Mouse (Mus musculus) spleen, adult 2 months (tissue): ENCODE results near the gene Gm21958. TPM values are rescaled to one million over a fixed set of nuclear protein-coding genes. Genes with fewer than 3 reads are reported as not detected.

Source experiments
- DNase-seq, 2 experiments: peaks; one replicate each; pipeline versions ENCODE4 v3.0.0 to v3.0.0-alpha.2; 2012 to 2021; ENCODE audit warnings: low spot score in 2 of 2, low read depth in 1 of 2
- H3K27ac ChIP-seq: fragments of 200-500 bp; 2 replicates; pipeline ENCODE4 v1.5.1; 2012; ENCODE audit warnings: low read length, inconsistent platforms; ENCODE audit not compliant: insufficient read depth
- H3K27me3 ChIP-seq: fragments of 200-500 bp; 2 replicates; pipeline ENCODE4 v1.6.1; 2012; ENCODE audit warnings: mild to moderate bottlenecking, moderate library complexity, low read length, inconsistent platforms; ENCODE audit not compliant: control insufficient read depth, insufficient read depth
- H3K36me3 ChIP-seq: fragments of 200-500 bp; 2 replicates; pipeline ENCODE4 v1.6.1; 2012; ENCODE audit warnings: mild to moderate bottlenecking, low read length, inconsistent platforms; ENCODE audit not compliant: control insufficient read depth, insufficient read depth
- H3K4me1 ChIP-seq: fragments of 200-500 bp; 2 replicates; pipeline ENCODE4 v1.6.1; 2011; ENCODE audit warnings: inconsistent platforms; ENCODE audit not compliant: control insufficient read depth, insufficient read depth, insufficient read length
- H3K4me3 ChIP-seq: fragments of 200-500 bp; 2 replicates; pipeline ENCODE4 v1.5.1; 2011; ENCODE audit warnings: mild to moderate bottlenecking, inconsistent platforms; ENCODE audit not compliant: insufficient read depth, insufficient read length; ENCODE audit errors: extremely low read depth
- CTCF ChIP-seq: fragments of 200-500 bp; IDR thresholded peaks from 2 replicates; pipeline ENCODE4 v1.5.1; 2011; ENCODE audit warnings: mild to moderate bottlenecking, inconsistent platforms; ENCODE audit not compliant: insufficient read depth, insufficient read length, insufficient replicate concordance; ENCODE audit errors: extremely low read depth
- POLR2A ChIP-seq: fragments of 200-500 bp; IDR thresholded peaks from 2 replicates; pipeline ENCODE4 v1.6.1; 2011; ENCODE audit warnings: low read depth, low read length, inconsistent platforms
- WGBS: fragments of 180-500 bp; shearing (Covaris S2); methylation state at CpG from one replicate; pipeline ENCODE4 v1.1.7; 2018; 5-methylcytosine and 5-hydroxymethylcytosine counted together
- polyA plus RNA-seq: library from polyadenylated mRNA; depleted of rRNA; stranded (reverse); fragments of >200 nt; gene quantifications from 2 replicates; pipeline ENCODE4 v1.2.3, GENCODE M21; 2012; rRNA removed

Gm21958 gene
- polyA plus RNA-seq, result not detected in 2 replicates

- Histone ChIP-seq H3K4me1 (no peaks in the 10 kb centered on the region), H3K36me3 (peaks cover 53% of the 10 kb centered on the region), H3K4me3 (no peak within 1 kb of the TSS), H3K27ac (no peak within 1 kb of the TSS), H3K27me3 (no peaks in the 10 kb centered on the region)
- WGBS, result 94% methylated on average over 6 of the region's 6 CpGs
- TF ChIP-seq POLR2A, result no peak
- TF ChIP-seq CTCF, result no peak
- no peak for DNase-seq
These were observed at the start of gene Gm21958 for GRCm38 (mm10) chr3:54714253-54714652. Gene Gm21958 (minus strand): TSS chr3:54714353.

- no peak overlapping the region for H3K4me3 ChIP-seq
- H3K27me3 ChIP-seq, result peaks cover 3% of the 10 kb centered on the region; the same call in 1 of the 2 replicates
- DNase-seq, result no peak
- H3K36me3 ChIP-seq, result no peaks in the 10 kb centered on the region
- WGBS, result 86% methylated on average over 1 of the region's 1 CpGs
- H3K27ac ChIP-seq, result no peak overlapping the region
- no peaks in the 10 kb centered on the region for H3K4me1 ChIP-seq
- TF ChIP-seq POLR2A (no peak), CTCF (no peak)
These were observed 47.1 kb upstream of the Gm21958 start for GRCm38 (mm10) chr3:54761258-54761657.

GRCm38 (mm10) chr3:54760321-54761115 lies 46.4 kb upstream of the Gm21958 start:
- TF ChIP-seq CTCF (no peak), POLR2A (no peak)
- peaks cover 7% of the 10 kb centered on the region; the same call in 1 of the 2 replicates for H3K27me3 ChIP-seq
- WGBS, result 88% methylated on average over 15 of the region's 15 CpGs
- H3K4me3 ChIP-seq, result no peak overlapping the region
- DNase-seq, result no peak
- H3K27ac ChIP-seq, result no peak overlapping the region
- no peaks in the 10 kb centered on the region for H3K4me1 ChIP-seq
- H3K36me3 ChIP-seq, result no peaks in the 10 kb centered on the region

- TF ChIP-seq POLR2A (no peak), CTCF (no peak)
- Histone ChIP-seq H3K4me1 (no peaks in the 10 kb centered on the region; the same call in 1 of the 2 replicates), H3K27ac (no peak overlapping the region), H3K27me3 (peaks cover 10% of the 10 kb centered on the region), H3K4me3 (no peak overlapping the region), H3K36me3 (no peaks in the 10 kb centered on the region)
- no peak for DNase-seq
- 84% methylated on average over 9 of the region's 9 CpGs for WGBS
These were observed 45.1 kb upstream of the Gm21958 start for GRCm38 (mm10) chr3:54759211-54759610.

- no peaks in the 10 kb centered on the region; the same call in 1 of the 2 replicates for H3K4me1 ChIP-seq
- no peak overlapping the region for H3K27ac ChIP-seq
- 91% methylated on average over 8 of the region's 8 CpGs for WGBS
- H3K27me3 ChIP-seq, result peaks cover 10% of the 10 kb centered on the region
- H3K36me3 ChIP-seq, result no peaks in the 10 kb centered on the region
- DNase-seq, result no peak
- TF ChIP-seq POLR2A, result no peak
- TF ChIP-seq CTCF, result no peak
- H3K4me3 ChIP-seq, result no peak overlapping the region
These were observed 43.3 kb upstream of the Gm21958 start for GRCm38 (mm10) chr3:54757446-54757845.

GRCm38 (mm10) chr3:54756058-54756457 lies 41.9 kb upstream of the Gm21958 start:
- H3K36me3 ChIP-seq, result no peaks in the 10 kb centered on the region
- no peaks in the 10 kb centered on the region; the same call in 1 of the 2 replicates for H3K4me1 ChIP-seq
- 4% methylated on average over 11 of the region's 11 CpGs for WGBS
- H3K27ac ChIP-seq, result no peak overlapping the region
- H3K4me3 ChIP-seq, result no peak overlapping the region
- H3K27me3 ChIP-seq, result peaks cover 10% of the 10 kb centered on the region
- no peak for DNase-seq
- TF ChIP-seq POLR2A (no peak), CTCF (no peak)

- H3K27ac ChIP-seq, result no peak within 1 kb of the TSS
- no peaks in the 10 kb centered on the region for H3K36me3 ChIP-seq
These were observed 41.2 kb upstream of the Gm21958 start, which contains the start of gene Smad9 for GRCm38 (mm10) chr3:54755145-54756041. Gene Smad9 (plus strand): TSS chr3:54755582.

More at GRCm38 (mm10) chr3:54755145-54756041, 41.2 kb upstream of the Gm21958 start, which contains the start of gene Smad9:
- Histone ChIP-seq H3K27me3 (peaks cover 10% of the 10 kb centered on the region), H3K4me3 (peak within 1 kb of the TSS; percentile 28; the same call in 1 of the 2 replicates), H3K4me1 (no peaks in the 10 kb centered on the region; the same call in 1 of the 2 replicates)
- no peak for TF ChIP-seq POLR2A
- no peak for TF ChIP-seq CTCF
- 2% methylated on average over 66 of the region's 66 CpGs for WGBS
- DNase-seq, result no peak
